Mouse (Mus musculus): ENCODE data around the gene Glod5. TPM values are rescaled to one million over a fixed set of nuclear protein-coding genes. Genes with fewer than 3 reads are reported as not detected.
"Not testable (repeated sequence)": the region's sequence is repeated elsewhere in the genome, so short reads cannot be mapped to it uniquely, and the experiment has no call there.

Gene Glod5
- 0.90 and 1.3 TPM in 2 replicates for polyA plus RNA-seq (2012; rRNA removed)

GRCm38 (mm10) chrX:8018286-8018685, at the start of gene Glod5:
Gene Glod5 (minus strand): TSS chrX:8018492.
- WGBS = 66% methylated on average over 2 of the region's 2 CpGs
- DNase-seq = no peak
- no peaks in the 10 kb centered on the region for H3K4me1 ChIP-seq (ENCODE audit: control insufficient read depth, insufficient read depth, low read length)
- TF ChIP-seq POLR2A (IDR thresholded peaks at IDR 0.05; ENCODE audit: borderline replicate concordance, insufficient read depth, low read length) = no peak
- TF ChIP-seq CTCF (IDR thresholded peaks at IDR 0.05; ENCODE audit: borderline replicate concordance, insufficient read depth, low read depth, low read length) = no peak
- H3K27me3 ChIP-seq (ENCODE audit: control insufficient read depth, insufficient read depth, low read length) = no peaks in the 10 kb centered on the region
- no peak within 1 kb of the TSS for H3K27ac ChIP-seq (ENCODE audit: insufficient read depth, low read length)
- no peak within 1 kb of the TSS for H3K4me3 ChIP-seq (replicated peaks; ENCODE audit: insufficient read depth, low read depth, low read length)

- not testable (repeated sequence) for H3K27me3 ChIP-seq (ENCODE audit: control insufficient read depth, insufficient read depth, low read length); H3K4me1 ChIP-seq (ENCODE audit: control insufficient read depth, insufficient read depth, low read length); H3K4me3 ChIP-seq (replicated peaks; ENCODE audit: insufficient read depth, low read depth, low read length); H3K27ac ChIP-seq (ENCODE audit: insufficient read depth, low read length); DNase-seq
- 79% methylated on average over 8 of the region's 8 CpGs for WGBS
These were observed 32.9 kb upstream of the Glod5 start for GRCm38 (mm10) chrX:8051044-8051781.

- DNase-seq = no peak
- WGBS = 63% methylated on average over 1 of the region's 1 CpGs
- Histone ChIP-seq H3K27ac (ENCODE audit: insufficient read depth, low read length) (no peak overlapping the region), H3K4me1 (ENCODE audit: control insufficient read depth, insufficient read depth, low read length) (no peaks in the 10 kb centered on the region), H3K27me3 (ENCODE audit: control insufficient read depth, insufficient read depth, low read length) (no peaks in the 10 kb centered on the region), H3K4me3 (replicated peaks; ENCODE audit: insufficient read depth, low read depth, low read length) (no peak overlapping the region)
- no peak for TF ChIP-seq POLR2A (IDR thresholded peaks at IDR 0.05; ENCODE audit: borderline replicate concordance, insufficient read depth, low read length)
- no peak for TF ChIP-seq CTCF (IDR thresholded peaks at IDR 0.05; ENCODE audit: borderline replicate concordance, insufficient read depth, low read depth, low read length)
These were observed 14.7 kb upstream of the Glod5 start for GRCm38 (mm10) chrX:8033009-8033408.

- Histone ChIP-seq H3K4me3 (replicated peaks; ENCODE audit: insufficient read depth, low read depth, low read length) (no peak overlapping the region), H3K27me3 (ENCODE audit: control insufficient read depth, insufficient read depth, low read length) (no peaks in the 10 kb centered on the region), H3K4me1 (ENCODE audit: control insufficient read depth, insufficient read depth, low read length) (no peaks in the 10 kb centered on the region), H3K27ac (ENCODE audit: insufficient read depth, low read length) (no peak overlapping the region)
- TF ChIP-seq CTCF (IDR thresholded peaks at IDR 0.05; ENCODE audit: borderline replicate concordance, insufficient read depth, low read depth, low read length) (no peak), POLR2A (IDR thresholded peaks at IDR 0.05; ENCODE audit: borderline replicate concordance, insufficient read depth, low read length) (no peak)
- no peak for DNase-seq
- WGBS = 74% methylated on average over 4 of the region's 4 CpGs
These were observed 8.5 kb upstream of the Glod5 start for GRCm38 (mm10) chrX:8026811-8027210.

- H3K4me1 ChIP-seq (ENCODE audit: control insufficient read depth, insufficient read depth, low read length) = no peaks in the 10 kb centered on the region
- DNase-seq = no peak
- TF ChIP-seq POLR2A (IDR thresholded peaks at IDR 0.05; ENCODE audit: borderline replicate concordance, insufficient read depth, low read length) = no peak
- TF ChIP-seq CTCF (IDR thresholded peaks at IDR 0.05; ENCODE audit: borderline replicate concordance, insufficient read depth, low read depth, low read length) = no peak
- H3K4me3 ChIP-seq (replicated peaks; ENCODE audit: insufficient read depth, low read depth, low read length) = no peak overlapping the region
- no peaks in the 10 kb centered on the region for H3K27me3 ChIP-seq (ENCODE audit: control insufficient read depth, insufficient read depth, low read length)
- no peak overlapping the region for H3K27ac ChIP-seq (ENCODE audit: insufficient read depth, low read length)
- 48% methylated on average over 2 of the region's 2 CpGs for WGBS
These were observed 6.5 kb upstream of the Glod5 start for GRCm38 (mm10) chrX:8024795-8025194.

- Histone ChIP-seq H3K27me3 (ENCODE audit: control insufficient read depth, insufficient read depth, low read length) (no peaks in the 10 kb centered on the region), H3K4me3 (replicated peaks; ENCODE audit: insufficient read depth, low read depth, low read length) (no peak overlapping the region), H3K27ac (ENCODE audit: insufficient read depth, low read length) (no peak overlapping the region), H3K4me1 (ENCODE audit: control insufficient read depth, insufficient read depth, low read length) (no peaks in the 10 kb centered on the region)
- TF ChIP-seq POLR2A (IDR thresholded peaks at IDR 0.05; ENCODE audit: borderline replicate concordance, insufficient read depth, low read length) (no peak), CTCF (IDR thresholded peaks at IDR 0.05; ENCODE audit: borderline replicate concordance, insufficient read depth, low read depth, low read length) (peak; percentile 6; the same call in 1 of the 2 replicates)
- 82% methylated on average over 2 of the region's 2 CpGs for WGBS
- DNase-seq = no peak
These were observed 2.0 kb upstream of the Glod5 start for GRCm38 (mm10) chrX:8020111-8020778.

- 14% methylated on average over 5 of the region's 5 CpGs for WGBS
- no peaks in the 10 kb centered on the region for H3K4me1 ChIP-seq (ENCODE audit: control insufficient read depth, insufficient read depth, low read length)
- no peak overlapping the region for H3K4me3 ChIP-seq (replicated peaks; ENCODE audit: insufficient read depth, low read depth, low read length)
- DNase-seq = peak; percentile 32 to 41
- H3K27ac ChIP-seq (ENCODE audit: insufficient read depth, low read length) = no peak overlapping the region
- no peak for TF ChIP-seq POLR2A (IDR thresholded peaks at IDR 0.05; ENCODE audit: borderline replicate concordance, insufficient read depth, low read length)
- peak; percentile 64 for TF ChIP-seq CTCF (IDR thresholded peaks at IDR 0.05; ENCODE audit: borderline replicate concordance, insufficient read depth, low read depth, low read length)
- H3K27me3 ChIP-seq (ENCODE audit: control insufficient read depth, insufficient read depth, low read length) = no peaks in the 10 kb centered on the region
These were observed 1.1 kb downstream of the Glod5 start for GRCm38 (mm10) chrX:8017142-8017541.

GRCm38 (mm10) chrX:8015675-8016074, 2.6 kb downstream of the Glod5 start:
- 30% methylated on average over 7 of the region's 7 CpGs for WGBS
- H3K27me3 ChIP-seq (ENCODE audit: control insufficient read depth, insufficient read depth, low read length); H3K4me1 ChIP-seq (ENCODE audit: control insufficient read depth, insufficient read depth, low read length); DNase-seq; H3K4me3 ChIP-seq (replicated peaks; ENCODE audit: insufficient read depth, low read depth, low read length); H3K27ac ChIP-seq (ENCODE audit: insufficient read depth, low read length): not testable (repeated sequence)

Data from cerebellum, adult 2 months (tissue).